Mouse (Mus musculus): Measurements from ENCODE around the gene Slc2a2. TPM values are rescaled to one million over a fixed set of nuclear protein-coding genes. Genes with fewer than 3 reads are reported as not detected.

Slc2a2 gene
- polyA plus RNA-seq, 1 experiment: 127 TPM

DNA sequence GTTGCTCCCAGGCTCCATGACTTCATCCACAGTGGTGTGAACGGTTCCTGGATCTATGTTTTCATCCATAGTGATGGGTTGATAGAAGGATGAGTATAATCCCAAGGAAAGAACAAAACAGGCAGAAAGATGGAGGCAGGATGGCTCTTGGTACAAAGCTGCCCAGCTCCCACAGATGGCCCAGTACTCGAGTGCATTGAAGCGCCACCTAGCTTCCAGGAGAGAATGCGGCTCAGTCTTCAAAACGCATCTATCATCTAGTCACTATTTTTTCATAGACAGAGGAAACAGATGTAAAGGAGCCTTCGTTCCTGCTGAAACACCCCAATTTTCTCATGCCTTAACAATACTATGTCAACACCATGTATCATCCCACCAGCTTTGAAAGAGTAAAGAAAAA, 25.8 kb downstream of the Slc2a2 start:
- H3K27ac ChIP-seq (ENCODE audit: insufficient read depth, low read depth, low read length): no peak overlapping the region

DNA sequence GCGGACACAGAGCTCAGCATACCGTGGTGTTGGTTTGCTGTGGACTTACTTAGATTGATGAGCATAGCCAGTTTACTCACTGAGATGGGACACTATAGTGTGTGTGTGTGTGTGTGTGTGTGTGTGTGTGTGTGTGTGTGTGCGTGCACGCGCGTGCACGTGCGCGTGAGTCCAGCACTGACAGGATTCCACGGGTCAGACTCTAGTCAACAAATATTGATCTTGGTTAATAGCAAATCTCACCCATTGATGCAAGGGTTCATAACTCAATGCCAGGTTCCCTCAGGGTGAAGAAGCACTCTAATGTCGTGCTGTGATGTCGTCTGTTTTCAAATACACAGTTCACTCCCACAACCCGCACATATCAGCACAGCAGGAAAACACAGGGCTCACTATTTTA, 27.5 kb downstream of the Slc2a2 start:
- no peak for DNase-seq
- Histone ChIP-seq H3K4me3 (ENCODE audit: insufficient read depth, low read depth, low read length) (no peak overlapping the region), H3K4me1 (ENCODE audit: control insufficient read depth, insufficient read depth, low read length) (peaks cover 3% of the 10 kb centered on the region; the same call in 1 of the 2 replicates), H3K27me3 (replicated peaks; ENCODE audit: control insufficient read depth, insufficient read depth, low read length) (no peaks in the 10 kb centered on the region), H3K27ac (ENCODE audit: insufficient read depth, low read depth, low read length) (no peak overlapping the region), H3K36me3 (ENCODE audit: control insufficient read depth, insufficient read depth, low read length) (no peaks in the 10 kb centered on the region; the same call in 1 of the 2 replicates)
- WGBS: 79% methylated on average over 13 of the region's 13 CpGs
- TF ChIP-seq CTCF (conservative IDR thresholded peaks at IDR 0.05; ENCODE audit: insufficient read depth, insufficient read length, low read depth, low read length): no peak
- no peak for TF ChIP-seq POLR2A (IDR thresholded peaks at IDR 0.05; ENCODE audit: low read depth, low read length)

More for the DNA sequence above, 25.8 kb downstream of the Slc2a2 start:
- Histone ChIP-seq H3K4me1 (ENCODE audit: control insufficient read depth, insufficient read depth, low read length) (peaks cover 3% of the 10 kb centered on the region; the same call in 1 of the 2 replicates), H3K4me3 (ENCODE audit: insufficient read depth, low read depth, low read length) (no peak overlapping the region), H3K36me3 (ENCODE audit: control insufficient read depth, insufficient read depth, low read length) (peaks cover 2% of the 10 kb centered on the region; the same call in 1 of the 2 replicates), H3K27me3 (replicated peaks; ENCODE audit: control insufficient read depth, insufficient read depth, low read length) (no peaks in the 10 kb centered on the region)
- no peak for DNase-seq
- TF ChIP-seq POLR2A (IDR thresholded peaks at IDR 0.05; ENCODE audit: low read depth, low read length): no peak
- peak; percentile 39 for TF ChIP-seq CTCF (conservative IDR thresholded peaks at IDR 0.05; ENCODE audit: insufficient read depth, insufficient read length, low read depth, low read length)
- 73% methylated on average over 6 of the region's 6 CpGs for WGBS

DNA sequence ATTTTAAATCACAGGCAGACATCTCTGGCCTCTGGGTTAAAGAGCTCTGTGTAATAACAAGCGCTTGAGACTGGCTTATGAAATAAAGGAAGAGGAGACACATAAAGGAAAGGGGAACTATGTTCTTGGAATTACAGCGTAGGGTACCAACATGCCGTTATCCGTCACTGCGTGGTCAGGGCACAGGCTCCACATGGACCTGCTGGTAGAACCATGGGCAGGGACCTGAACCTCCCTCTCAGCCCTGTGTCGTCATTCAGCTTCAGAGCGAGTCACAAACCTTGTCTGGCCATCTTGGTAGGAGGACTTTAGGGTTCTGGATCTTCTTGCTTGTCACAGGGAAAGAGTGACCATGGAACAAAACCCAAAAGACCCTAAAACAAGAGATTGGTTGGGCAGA, 28.7 kb downstream of the Slc2a2 start:
- DNase-seq: no peak
- no peak overlapping the region for H3K4me3 ChIP-seq (ENCODE audit: insufficient read depth, low read depth, low read length)
- H3K36me3 ChIP-seq (ENCODE audit: control insufficient read depth, insufficient read depth, low read length): no peaks in the 10 kb centered on the region; the same call in 1 of the 2 replicates
- H3K4me1 ChIP-seq (ENCODE audit: control insufficient read depth, insufficient read depth, low read length): peaks cover 3% of the 10 kb centered on the region; the same call in 1 of the 2 replicates
- no peaks in the 10 kb centered on the region for H3K27me3 ChIP-seq (replicated peaks; ENCODE audit: control insufficient read depth, insufficient read depth, low read length)
- no peak for TF ChIP-seq POLR2A (IDR thresholded peaks at IDR 0.05; ENCODE audit: low read depth, low read length)
- no peak for TF ChIP-seq CTCF (conservative IDR thresholded peaks at IDR 0.05; ENCODE audit: insufficient read depth, insufficient read length, low read depth, low read length)
- no peak overlapping the region for H3K27ac ChIP-seq (ENCODE audit: insufficient read depth, low read depth, low read length)
- WGBS: 95% methylated on average over 7 of the region's 7 CpGs

DNA sequence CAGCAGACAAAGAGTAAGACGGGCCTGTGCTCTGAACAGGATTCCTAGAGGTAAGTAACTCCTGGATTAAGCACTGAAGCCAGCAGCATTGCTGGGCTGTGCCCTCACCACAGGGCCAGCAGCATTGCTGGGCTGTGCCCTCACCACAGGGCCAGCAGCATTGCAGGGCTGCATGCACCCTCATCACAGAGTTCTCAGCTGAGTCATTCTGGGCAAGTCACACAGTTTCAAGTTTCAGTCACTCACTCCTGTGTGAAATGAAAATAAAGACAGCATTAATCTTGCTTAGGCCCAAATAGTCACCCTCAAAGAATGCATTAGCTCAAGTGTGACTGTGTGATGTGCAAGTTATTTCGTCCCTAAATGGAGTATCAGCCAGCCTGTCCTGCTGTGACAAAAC, 37.0 kb downstream of the Slc2a2 start:
- H3K4me1 ChIP-seq (ENCODE audit: control insufficient read depth, insufficient read depth, low read length): peaks cover 14% of the 10 kb centered on the region; the same call in 1 of the 2 replicates
- no peak overlapping the region for H3K4me3 ChIP-seq (ENCODE audit: insufficient read depth, low read depth, low read length)
- 69% methylated on average over 2 of the region's 2 CpGs for WGBS
- no peak for DNase-seq
- no peak overlapping the region for H3K27ac ChIP-seq (ENCODE audit: insufficient read depth, low read depth, low read length)
- H3K36me3 ChIP-seq (ENCODE audit: control insufficient read depth, insufficient read depth, low read length): no peaks in the 10 kb centered on the region
- TF ChIP-seq CTCF (conservative IDR thresholded peaks at IDR 0.05; ENCODE audit: insufficient read depth, insufficient read length, low read depth, low read length) (no peak), POLR2A (IDR thresholded peaks at IDR 0.05; ENCODE audit: low read depth, low read length) (no peak)
- H3K27me3 ChIP-seq (replicated peaks; ENCODE audit: control insufficient read depth, insufficient read depth, low read length): no peaks in the 10 kb centered on the region

DNA sequence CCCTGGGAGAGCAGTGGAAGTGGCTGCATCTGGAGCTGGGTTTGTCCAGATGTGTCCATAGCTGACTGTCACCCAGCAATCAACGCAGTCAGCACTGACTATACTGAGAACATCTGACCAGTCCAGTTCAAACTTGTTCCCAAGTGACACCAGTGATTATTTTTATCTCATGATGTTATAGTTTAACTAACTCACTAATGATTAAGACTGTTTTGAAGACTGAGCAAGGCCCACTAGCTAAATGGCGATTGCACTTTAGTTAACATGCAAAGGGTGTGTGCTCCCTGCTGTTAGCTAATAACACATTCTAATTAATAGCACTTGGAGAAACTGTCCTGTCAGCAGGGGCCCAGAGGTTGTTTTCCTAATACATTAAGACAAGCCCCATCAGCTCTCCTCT, 39.3 kb downstream of the Slc2a2 start:
- TF ChIP-seq POLR2A (IDR thresholded peaks at IDR 0.05; ENCODE audit: low read depth, low read length) (no peak), CTCF (conservative IDR thresholded peaks at IDR 0.05; ENCODE audit: insufficient read depth, insufficient read length, low read depth, low read length) (no peak)
- WGBS: 23% methylated on average over 2 of the region's 2 CpGs
- Histone ChIP-seq H3K4me1 (ENCODE audit: control insufficient read depth, insufficient read depth, low read length) (peaks cover 14% of the 10 kb centered on the region; the same call in 1 of the 2 replicates), H3K27me3 (replicated peaks; ENCODE audit: control insufficient read depth, insufficient read depth, low read length) (no peaks in the 10 kb centered on the region), H3K36me3 (ENCODE audit: control insufficient read depth, insufficient read depth, low read length) (no peaks in the 10 kb centered on the region), H3K4me3 (ENCODE audit: insufficient read depth, low read depth, low read length) (no peak overlapping the region), H3K27ac (ENCODE audit: insufficient read depth, low read depth, low read length) (peak overlapping the region; percentile 26; the same call in 1 of the 2 replicates)
- DNase-seq: peak; percentile 82

DNA sequence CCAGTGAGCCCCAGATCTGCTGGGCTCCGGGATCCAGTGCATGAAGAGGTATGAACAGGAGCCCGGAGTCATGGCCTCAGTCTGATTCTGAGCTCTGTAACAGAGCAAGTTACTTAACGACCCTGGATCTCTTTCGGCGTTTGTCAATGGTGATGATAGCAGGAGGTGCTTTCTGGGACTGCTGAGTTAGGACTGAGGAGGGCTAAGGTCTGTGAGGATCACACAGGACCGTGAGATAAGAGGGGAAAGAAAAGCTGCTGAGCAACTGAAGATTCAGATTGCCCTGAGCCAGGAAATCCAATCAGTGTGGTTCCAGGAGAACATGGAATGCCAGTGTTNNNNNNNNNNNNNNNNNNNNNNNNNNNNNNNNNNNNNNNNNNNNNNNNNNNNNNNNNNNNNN, 42.6 kb downstream of the Slc2a2 start:
- no peaks in the 10 kb centered on the region for H3K36me3 ChIP-seq (ENCODE audit: control insufficient read depth, insufficient read depth, low read length)
- WGBS: 34% methylated on average over 6 of the region's 6 CpGs
- peaks cover 14% of the 10 kb centered on the region; the same call in 1 of the 2 replicates for H3K4me1 ChIP-seq (ENCODE audit: control insufficient read depth, insufficient read depth, low read length)
- H3K27me3 ChIP-seq (replicated peaks; ENCODE audit: control insufficient read depth, insufficient read depth, low read length): no peaks in the 10 kb centered on the region
- no peak overlapping the region for H3K4me3 ChIP-seq (ENCODE audit: insufficient read depth, low read depth, low read length)
- H3K27ac ChIP-seq (ENCODE audit: insufficient read depth, low read depth, low read length): no peak overlapping the region
- DNase-seq: no peak
- TF ChIP-seq CTCF (conservative IDR thresholded peaks at IDR 0.05; ENCODE audit: insufficient read depth, insufficient read length, low read depth, low read length) (no peak), POLR2A (IDR thresholded peaks at IDR 0.05; ENCODE audit: low read depth, low read length) (no peak)

DNA sequence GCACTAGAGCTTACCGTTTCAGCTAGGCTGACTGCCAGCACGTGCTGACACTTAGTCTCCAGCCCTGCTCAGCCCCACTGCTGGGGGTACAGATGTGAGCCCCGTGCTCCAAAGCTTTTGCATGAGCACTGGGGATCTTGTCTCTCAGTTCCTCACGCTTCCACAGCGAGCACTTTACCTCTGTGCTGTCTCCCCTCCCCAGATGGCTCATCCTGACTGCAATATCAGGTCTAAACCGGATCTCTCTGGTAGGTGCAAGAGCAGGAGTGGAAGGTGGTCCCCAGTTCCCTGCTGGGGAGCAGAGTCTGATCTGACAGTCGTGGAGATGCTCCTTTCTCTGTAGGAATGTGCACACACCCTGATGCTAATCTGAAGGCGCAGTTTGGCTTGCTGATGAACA, 45.5 kb downstream of the Slc2a2 start:
- Histone ChIP-seq H3K27me3 (replicated peaks; ENCODE audit: control insufficient read depth, insufficient read depth, low read length) (no peaks in the 10 kb centered on the region), H3K36me3 (ENCODE audit: control insufficient read depth, insufficient read depth, low read length) (no peaks in the 10 kb centered on the region), H3K27ac (ENCODE audit: insufficient read depth, low read depth, low read length) (no peak overlapping the region), H3K4me1 (ENCODE audit: control insufficient read depth, insufficient read depth, low read length) (0 out of 2 replicates have a peak, but pooled peaks cover 2% of the 10 kb centered on the region), H3K4me3 (ENCODE audit: insufficient read depth, low read depth, low read length) (no peak overlapping the region)
- TF ChIP-seq POLR2A (IDR thresholded peaks at IDR 0.05; ENCODE audit: low read depth, low read length) (no peak), CTCF (conservative IDR thresholded peaks at IDR 0.05; ENCODE audit: insufficient read depth, insufficient read length, low read depth, low read length) (no peak)
- DNase-seq: peak; percentile 9
- 40% methylated on average over 8 of the region's 8 CpGs for whole genome bisulfite sequencing

All from kidney, adult 2 months (tissue).